Mouse (Mus musculus): Measurements from ENCODE around the gene Lefty2.

- TF ChIP-seq CTCF (IDR thresholded peaks at IDR 0.05; ENCODE audit: borderline replicate concordance, insufficient read depth, low read length) (no peak), POLR2A (IDR thresholded peaks at IDR 0.05; ENCODE audit: low read depth, low read length) (no peak)
Observed at GRCm38 (mm10) chr1:180926286-180926685, 33.4 kb downstream of the Lefty2 start.
